Mouse (Mus musculus) neutrophil, adult 5-6 weeks (primary cell): ENCODE results near the gene Galntl6. TPM values are rescaled to one million over a fixed set of nuclear protein-coding genes. Genes with fewer than 3 reads are reported as not detected.

Experiments
- ATAC-seq: fragments of 151-379, 151-347 bp; 2 replicates; pipeline ENCODE4 v1.8.0; 2017; ENCODE audit warnings: mild to moderate bottlenecking, moderate TSS enrichment; ENCODE audit not compliant: insufficient number of reproducible peaks, poor library complexity, low FRiP score, severe bottlenecking; ENCODE audit errors: extremely low read depth
- total RNA-seq: library from RNA; stranded (forward); fragments of 200-1000 nt; gene quantifications from 2 replicates; pipeline ENCODE4 v1.2.3, GENCODE M21; 2017

Gene Galntl6
- total RNA-seq, result not detected in 2 replicates

GRCm38 (mm10) chr8:58912196-58912839, at the start of gene Galntl6:
Gene Galntl6, minus strand, starts transcription at chr8:58912640.
- no peak for ATAC-seq

DNA sequence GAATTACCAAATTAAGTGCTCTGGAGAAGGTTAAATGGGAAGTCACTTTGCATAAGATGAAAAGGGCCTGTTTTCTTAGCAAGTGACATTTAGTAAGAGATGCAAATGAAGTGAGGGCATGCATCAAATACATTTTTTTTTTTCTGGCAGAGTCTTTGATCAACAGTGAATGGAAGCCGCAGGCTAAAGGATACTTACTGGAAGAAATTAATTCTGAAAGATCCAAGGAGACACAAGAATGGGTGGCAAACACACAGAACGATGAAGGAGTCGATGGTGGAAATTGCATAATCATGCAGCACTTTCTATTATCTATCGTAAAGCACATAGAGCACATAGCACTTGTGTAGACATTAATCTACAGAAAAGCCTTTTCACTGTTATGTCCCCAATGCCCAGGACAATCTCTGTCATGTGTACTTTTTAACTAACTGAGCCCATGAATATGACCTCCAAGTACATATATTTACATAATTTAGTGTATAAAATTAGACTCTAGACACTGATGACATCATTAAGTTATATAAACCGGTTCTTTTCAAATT, 44.8 kb upstream of the Galntl6 start:
- ATAC-seq, result no peak

DNA sequence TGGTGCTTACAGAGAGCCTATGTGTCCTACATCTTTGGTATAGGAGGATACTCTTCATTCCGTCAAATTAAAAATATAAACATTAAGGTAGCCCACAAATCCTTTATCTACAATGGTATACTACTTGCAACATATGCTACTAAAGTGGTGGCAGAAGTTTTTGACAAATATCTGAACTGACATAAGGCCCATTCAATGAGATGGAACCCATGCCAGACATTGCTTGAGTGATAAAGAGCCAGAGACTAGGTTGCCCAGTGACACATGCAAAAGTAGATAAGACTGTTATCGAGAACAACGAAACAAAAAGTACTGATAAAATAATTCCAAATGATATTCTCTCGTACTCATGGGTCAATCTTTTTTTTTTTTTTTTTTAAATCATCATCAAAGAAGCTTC, 31.3 kb upstream of the Galntl6 start:
- ATAC-seq, result no peak

DNA sequence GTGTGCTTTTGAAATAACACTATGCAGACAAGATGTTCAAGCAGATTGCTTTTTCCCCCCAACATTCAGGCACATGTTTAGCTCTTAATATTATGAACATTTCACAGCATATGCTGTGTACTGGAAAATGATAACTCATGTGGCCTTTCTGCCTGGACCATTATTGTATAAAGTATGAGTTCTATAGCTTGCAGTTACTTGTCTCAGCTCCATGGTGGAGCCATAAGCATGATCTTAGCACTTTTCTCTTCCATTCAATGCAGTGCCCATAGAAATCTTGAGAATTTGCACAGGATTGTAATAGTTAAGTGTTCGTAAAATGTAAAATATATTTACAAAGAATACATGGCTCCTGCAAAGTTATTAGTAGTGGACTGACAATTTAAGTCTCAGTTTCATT, 18.6 kb upstream of the Galntl6 start:
- ATAC-seq, result no peak

DNA sequence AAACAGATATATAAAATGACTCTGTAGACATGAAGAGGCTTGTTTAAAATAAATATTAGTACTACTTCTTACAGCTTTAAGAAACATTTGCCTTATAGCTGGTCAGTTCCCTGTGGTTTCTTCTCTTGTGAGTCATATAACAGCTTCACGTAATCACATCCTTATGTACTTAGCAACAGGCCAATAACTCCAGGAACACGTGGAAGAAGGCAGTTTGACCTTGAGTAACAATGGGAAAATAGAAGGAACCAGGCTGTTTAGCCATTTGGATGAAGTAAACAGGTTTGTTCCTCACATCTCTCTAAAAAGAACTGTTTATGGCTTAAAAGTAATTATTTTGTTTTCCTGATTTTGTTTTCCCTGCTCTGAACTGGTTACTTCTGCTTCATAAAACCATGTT, 2.7 kb upstream of the Galntl6 start:
- ATAC-seq, result no peak

- ATAC-seq, result no peak
Observed at GRCm38 (mm10) chr8:58913640-58913968, 1.2 kb upstream of the Galntl6 start.

GRCm38 (mm10) chr8:58912840-58913639, 600 bp upstream of the Galntl6 start:
- ATAC-seq, result no peak

DNA sequence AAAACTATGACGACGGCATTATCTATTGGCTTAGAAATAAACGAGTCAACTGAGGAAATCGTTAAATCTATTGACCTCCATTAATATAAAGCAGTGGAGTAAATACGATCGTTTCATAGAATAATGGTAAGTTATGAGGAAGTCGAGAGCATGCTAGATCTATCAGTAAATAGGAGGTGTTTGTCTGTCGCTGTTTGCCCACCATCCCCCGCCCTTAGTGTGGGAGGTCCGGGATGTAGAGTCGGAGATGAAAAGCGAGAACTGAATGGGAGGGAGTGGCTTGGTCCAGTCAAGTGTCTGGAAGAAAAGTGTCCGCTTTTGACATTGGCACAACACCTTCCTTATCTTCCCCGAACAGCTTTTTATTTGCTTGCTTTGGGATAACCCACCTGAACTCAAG, 763 bp downstream of the Galntl6 start, which contains the start of gene BC030500:
Gene BC030500, plus strand, starts transcription at position 79 of the 400 bp plus-strand sequence.
- ATAC-seq, result no peak

DNA sequence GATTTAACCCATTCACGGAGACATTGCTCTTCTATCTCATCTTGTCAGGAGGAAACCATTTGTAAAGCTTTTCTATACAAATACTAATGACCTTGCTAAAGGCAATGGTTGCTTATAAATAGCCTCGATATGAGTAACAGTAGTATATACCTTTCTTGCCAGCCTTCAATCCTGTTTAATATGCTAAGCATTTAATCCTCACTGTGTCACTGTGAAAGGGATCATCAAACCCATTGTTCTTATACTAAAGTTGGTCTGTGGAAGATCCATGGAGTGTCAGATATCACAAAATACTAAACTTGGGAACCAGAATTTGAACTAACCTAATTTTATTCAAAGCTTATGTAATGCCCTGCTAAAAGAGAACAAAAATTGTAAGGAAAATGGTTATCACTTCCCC, 8.0 kb downstream of the Galntl6 start:
- no peak for ATAC-seq

DNA sequence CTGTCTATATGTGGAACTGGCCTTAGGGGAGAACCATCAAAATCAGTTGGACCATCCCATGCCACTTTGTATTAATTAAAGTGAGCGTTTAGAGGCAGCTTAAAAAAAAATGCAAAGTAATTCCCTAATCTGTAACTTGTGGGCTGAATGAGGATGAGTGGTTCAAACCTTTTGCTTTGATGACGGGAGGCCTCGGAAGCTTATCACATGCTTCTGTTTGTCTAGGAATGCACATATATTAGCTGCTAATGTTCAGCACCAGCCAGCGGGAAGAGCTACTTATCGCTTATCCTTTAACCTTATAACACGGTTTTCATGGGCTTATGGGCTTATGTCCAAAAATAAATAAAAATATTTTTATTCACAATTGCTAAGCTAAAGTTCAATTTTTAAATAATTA, 16.5 kb downstream of the Galntl6 start:
- ATAC-seq, result no peak

DNA sequence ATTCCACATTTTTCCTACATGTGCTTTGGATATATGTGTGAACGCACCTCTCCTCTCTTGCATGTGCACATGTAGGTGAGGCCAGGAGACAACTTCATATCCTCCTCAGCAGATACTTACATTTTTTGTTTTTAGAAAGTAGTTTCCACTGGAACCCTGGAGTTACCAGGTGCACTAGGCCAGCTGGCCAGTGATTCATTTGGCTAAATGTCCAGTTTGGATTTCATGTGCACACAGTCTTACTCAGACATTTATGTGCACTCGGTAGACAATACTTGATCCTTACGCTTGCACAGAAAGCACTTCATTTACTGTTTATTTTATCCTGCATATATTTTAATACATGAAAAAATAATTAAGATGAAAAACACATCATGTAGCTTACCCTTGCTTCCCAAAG, 21.8 kb downstream of the Galntl6 start:
- no peak for ATAC-seq

GRCm38 (mm10) chr8:58886405-58886804, 26.0 kb downstream of the Galntl6 start:
- no peak for ATAC-seq

GRCm38 (mm10) chr8:58824347-58824746, 88.1 kb downstream of the Galntl6 start:
- ATAC-seq, result no peak

DNA sequence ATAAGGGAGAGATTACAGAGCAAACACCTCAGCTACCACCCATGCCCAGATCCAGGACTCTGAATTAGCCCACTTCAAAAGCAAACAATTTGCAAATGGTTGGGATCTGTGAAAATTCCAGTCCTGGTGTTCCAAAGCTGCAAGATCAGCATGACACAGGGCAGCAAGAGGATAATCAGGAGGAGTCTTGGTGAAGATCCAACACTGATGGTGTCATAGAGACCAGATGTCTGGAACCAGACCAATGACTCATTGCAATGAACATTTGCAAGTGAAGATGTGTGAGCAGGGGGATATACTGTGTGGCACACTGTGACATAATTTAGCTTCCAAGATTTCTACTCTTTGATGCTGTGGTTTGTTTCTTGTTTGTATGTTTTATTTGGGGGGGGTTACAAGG, 107.2 kb downstream of the Galntl6 start:
- no peak for ATAC-seq

DNA sequence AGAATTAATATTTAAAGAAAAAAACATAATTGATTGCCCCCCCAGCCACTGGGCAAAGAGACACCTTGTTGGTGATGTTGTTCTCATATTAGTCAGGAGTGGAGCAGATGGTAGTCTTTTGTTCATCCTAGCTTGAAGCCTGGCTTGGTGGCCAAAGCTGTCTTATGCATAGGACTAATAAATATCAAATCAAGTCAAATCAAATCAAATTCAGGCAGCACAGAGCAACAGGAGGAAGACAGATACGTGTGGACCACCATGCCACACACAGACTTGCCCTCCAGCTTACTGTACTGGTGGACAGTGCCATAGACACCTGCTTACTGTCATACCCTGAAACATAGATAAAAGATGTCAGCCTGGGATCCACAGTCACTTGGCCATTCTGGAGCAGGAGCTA, 110.6 kb downstream of the Galntl6 start:
- ATAC-seq, result no peak

GRCm38 (mm10) chr8:58753769-58754168, 158.7 kb downstream of the Galntl6 start:
- ATAC-seq, result no peak

DNA sequence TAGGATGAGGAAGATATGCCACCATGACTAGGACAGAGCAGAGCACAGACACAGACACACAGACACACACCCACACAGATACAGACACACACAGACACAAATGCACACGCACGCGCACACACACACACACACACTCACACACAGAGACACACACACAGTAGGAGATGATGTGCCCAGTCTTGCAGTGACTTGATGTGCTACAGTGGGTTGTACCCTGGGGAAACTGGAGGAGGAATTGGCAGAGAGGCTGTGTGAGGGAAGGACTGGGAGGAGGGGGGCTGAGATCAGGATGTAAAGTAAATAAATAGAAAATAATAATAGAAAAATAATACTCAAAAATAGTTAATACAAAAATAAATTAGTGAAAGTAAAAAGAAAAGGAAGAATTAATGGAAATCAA, 174.5 kb downstream of the Galntl6 start:
- ATAC-seq, result no peak

DNA sequence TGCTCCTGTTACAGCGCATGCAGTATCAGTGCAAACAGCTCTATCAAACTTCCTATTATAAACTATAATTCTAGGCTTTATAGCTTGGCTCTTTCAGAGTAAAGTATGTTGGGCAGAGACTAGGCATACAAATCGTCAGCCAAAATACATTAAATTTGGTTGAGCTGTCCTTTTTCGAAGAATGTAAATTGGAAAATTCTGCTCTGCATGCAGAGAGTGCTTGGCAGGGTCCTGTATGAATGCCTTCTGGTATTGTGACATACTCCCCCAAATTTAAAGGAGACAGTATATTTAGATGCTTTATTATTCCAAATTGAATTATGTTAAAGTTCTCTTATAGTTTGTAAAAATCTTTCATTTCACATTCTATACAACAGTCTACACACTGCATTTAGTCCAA, 220.7 kb downstream of the Galntl6 start:
- no peak for ATAC-seq

GRCm38 (mm10) chr8:58677847-58678450, 234.5 kb downstream of the Galntl6 start:
- ATAC-seq, result no peak

DNA sequence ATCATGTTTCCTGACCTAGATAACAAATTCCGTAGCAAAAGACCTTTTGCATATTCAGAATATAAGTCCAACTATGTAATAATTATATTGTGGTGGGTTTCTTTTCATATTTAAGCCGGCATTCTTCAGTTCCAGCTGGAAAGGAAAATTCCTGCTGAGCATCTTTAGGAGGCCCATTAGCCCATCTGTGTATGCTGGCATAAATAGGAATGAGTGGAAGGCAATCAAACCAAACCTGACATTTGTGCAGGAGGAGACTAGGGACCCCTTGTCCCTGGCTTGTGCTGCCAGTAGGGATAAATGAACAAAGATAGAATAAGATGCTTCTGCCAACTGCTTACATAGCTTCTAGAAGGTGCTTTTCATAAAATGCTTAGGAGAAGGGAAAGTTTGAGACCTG, 243.4 kb downstream of the Galntl6 start:
- no peak for ATAC-seq
